Mouse (Mus musculus) heart, embryonic 15.5 days (tissue): ENCODE data around the gene Ppp2r3a. TPM values are rescaled to one million over a fixed set of nuclear protein-coding genes. Genes with fewer than 3 reads are reported as not detected.
A peak's percentile ranks its signal among the peaks of the same experiment; 100 is the strongest.

Source experiments
- ATAC-seq: fragments of 200-750 bp; cut with Nextera tagmentation; replicated peaks from 2 replicates; pipeline ENCODE4 v1.8.0; 2017; ENCODE audit warnings: low read depth, moderate TSS enrichment; ENCODE audit not compliant: insufficient number of reproducible peaks, insufficient read depth, low FRiP score
- H3K27ac ChIP-seq: fragments of 300-500 bp; sonication (generic); 2 replicates; pipeline ENCODE4 v1.5.1; 2015; ENCODE audit warnings: mild to moderate bottlenecking, inconsistent platforms
- H3K27me3 ChIP-seq: fragments of 300-500 bp; sonication (generic); 2 replicates; pipeline ENCODE4 v1.6.1; 2015; ENCODE audit warnings: inconsistent platforms
- H3K36me3 ChIP-seq: fragments of 300-500 bp; sonication (generic); 2 replicates; pipeline ENCODE4 v1.6.1; 2015; ENCODE audit warnings: mild to moderate bottlenecking, inconsistent platforms
- H3K4me1 ChIP-seq: fragments of 300-500 bp; sonication (generic); replicated peaks from 2 replicates; pipeline ENCODE4 v1.6.1; 2015; ENCODE audit warnings: inconsistent platforms
- H3K4me2 ChIP-seq: fragments of 300-500 bp; sonication (generic); 2 replicates; pipeline ENCODE4 v1.6.1; 2015; ENCODE audit warnings: inconsistent platforms, mild to moderate bottlenecking, moderate library complexity
- H3K4me3 ChIP-seq: fragments of 300-500 bp; sonication (generic); 2 replicates; pipeline ENCODE4 v1.5.1; 2015; ENCODE audit warnings: mild to moderate bottlenecking, inconsistent platforms
- H3K9ac ChIP-seq: fragments of 300-500 bp; sonication (generic); 2 replicates; pipeline ENCODE4 v1.6.1; 2015; ENCODE audit warnings: mild to moderate bottlenecking, inconsistent platforms
- H3K9me3 ChIP-seq: fragments of 300-500 bp; sonication (generic); replicated peaks from 2 replicates; pipeline ENCODE4 v1.6.1; 2016; ENCODE audit warnings: inconsistent platforms
- WGBS: fragments of 180-500 bp; shearing (Covaris S2); methylation state at CpG from one replicate; pipeline ENCODE4 v1.1.7; 2015; ENCODE audit warnings: mixed read lengths; 5-methylcytosine and 5-hydroxymethylcytosine counted together
- polyA plus RNA-seq: library from polyadenylated mRNA; unstranded; fragments of >200 nt; fragmentation: Nextera tagmentation; extraction: Ambion mirVana; gene quantifications from 2 replicates; pipeline ENCODE4 v1.2.1, GENCODE M21; 2015

Gene Ppp2r3a
- polyA plus RNA-seq, 1 experiment from 2014 or later, result 84.7 TPM

DNA sequence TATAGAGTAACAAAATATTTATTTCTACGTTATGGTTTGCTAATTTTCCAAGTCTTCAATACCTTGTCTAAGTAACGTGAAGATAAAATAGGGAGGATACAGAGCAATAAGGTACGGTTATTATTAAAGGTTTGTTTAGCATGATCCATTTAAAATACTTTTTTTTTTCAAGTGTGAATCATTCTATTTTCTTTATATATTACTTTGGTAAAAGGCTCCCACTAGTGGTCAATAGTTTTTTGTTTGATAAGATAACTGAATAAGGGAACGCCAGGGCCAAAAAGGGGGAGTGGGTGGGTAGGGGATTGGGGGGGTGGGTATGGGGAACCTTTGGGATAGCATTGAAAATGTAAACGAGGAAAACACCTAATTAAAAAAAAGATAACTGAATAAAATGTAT lies 98.7 kb downstream of the Ppp2r3a start:
- Histone ChIP-seq H3K27me3 (no peaks in the 10 kb centered on the region), H3K9ac (no peak overlapping the region), H3K9me3 (no peaks in the 10 kb centered on the region), H3K4me3 (no peak overlapping the region), H3K36me3 (peaks cover 34% of the 10 kb centered on the region), H3K4me2 (no peak overlapping the region), H3K4me1 (no peaks in the 10 kb centered on the region), H3K27ac (no peak overlapping the region)
- 72% methylated on average over 5 of the region's 5 CpGs for WGBS
- no peak for ATAC-seq

DNA sequence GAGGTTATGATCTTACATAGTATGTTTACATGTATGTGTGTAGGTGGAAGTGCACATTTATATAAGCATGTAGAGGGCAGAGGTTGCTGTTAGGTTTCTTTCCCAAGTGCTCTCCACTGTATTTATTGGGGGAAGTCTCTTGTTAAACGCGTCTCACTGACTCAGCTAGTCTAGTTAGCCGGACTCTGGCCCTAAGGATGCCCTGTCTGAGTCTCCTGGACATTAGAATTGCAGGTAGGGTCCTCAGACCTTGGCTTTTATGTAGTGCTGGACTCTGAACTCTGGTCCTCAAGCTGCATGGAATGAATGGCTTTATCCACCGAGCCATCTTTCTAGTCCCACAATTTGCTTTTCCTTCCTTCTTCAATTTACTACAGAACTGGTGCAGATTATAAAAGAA lies 108.0 kb downstream of the Ppp2r3a start:
- Histone ChIP-seq H3K9me3 (no peaks in the 10 kb centered on the region), H3K27ac (no peak overlapping the region), H3K36me3 (peaks cover 67% of the 10 kb centered on the region), H3K4me1 (no peaks in the 10 kb centered on the region), H3K27me3 (no peaks in the 10 kb centered on the region), H3K4me3 (no peak overlapping the region), H3K4me2 (no peak overlapping the region), H3K9ac (no peak overlapping the region)
- no peak for ATAC-seq
- WGBS, result 93% methylated on average over 4 of the region's 4 CpGs

DNA sequence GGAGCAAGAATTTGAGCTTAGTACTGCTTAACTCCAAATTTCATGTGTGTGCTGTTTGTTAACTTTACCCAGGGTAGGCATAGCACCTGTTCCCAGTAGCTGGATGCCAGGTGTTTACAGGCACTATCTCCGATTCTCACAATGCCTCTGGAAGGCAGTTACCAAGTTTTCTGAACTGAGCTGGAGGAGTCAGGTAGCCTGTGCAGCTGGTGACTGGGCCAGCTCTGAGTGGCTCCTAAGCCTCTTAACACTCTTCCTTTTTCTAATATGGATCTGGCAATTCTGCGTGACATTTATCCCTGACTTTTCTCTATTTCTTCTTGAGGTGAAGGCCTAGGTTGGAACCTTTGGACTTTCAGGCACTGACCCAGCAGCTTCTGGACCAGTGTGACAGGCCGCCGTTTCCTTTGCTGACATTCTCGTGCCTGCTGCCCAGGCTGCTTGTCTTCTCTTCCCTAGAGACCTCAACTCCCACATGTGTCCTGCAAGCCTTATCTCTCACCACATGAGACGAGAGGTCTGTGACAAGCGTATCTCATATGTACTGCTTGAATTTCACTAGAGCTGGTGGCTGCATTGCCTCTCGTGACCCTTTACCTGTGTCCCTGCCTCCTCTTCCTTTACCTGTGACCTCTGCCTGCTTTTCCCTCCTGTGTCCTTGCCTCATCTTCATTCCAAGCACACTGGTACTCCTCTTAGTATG lies 137.3 kb downstream of the Ppp2r3a start:
- Histone ChIP-seq H3K4me3 (no peak overlapping the region), H3K36me3 (peaks cover 31% of the 10 kb centered on the region), H3K9me3 (no peaks in the 10 kb centered on the region), H3K9ac (no peak overlapping the region), H3K27me3 (no peaks in the 10 kb centered on the region), H3K27ac (no peak overlapping the region), H3K4me1 (peaks cover 18% of the 10 kb centered on the region), H3K4me2 (no peak overlapping the region)
- WGBS, result 59% methylated on average over 8 of the region's 8 CpGs
- ATAC-seq, result no peak

DNA sequence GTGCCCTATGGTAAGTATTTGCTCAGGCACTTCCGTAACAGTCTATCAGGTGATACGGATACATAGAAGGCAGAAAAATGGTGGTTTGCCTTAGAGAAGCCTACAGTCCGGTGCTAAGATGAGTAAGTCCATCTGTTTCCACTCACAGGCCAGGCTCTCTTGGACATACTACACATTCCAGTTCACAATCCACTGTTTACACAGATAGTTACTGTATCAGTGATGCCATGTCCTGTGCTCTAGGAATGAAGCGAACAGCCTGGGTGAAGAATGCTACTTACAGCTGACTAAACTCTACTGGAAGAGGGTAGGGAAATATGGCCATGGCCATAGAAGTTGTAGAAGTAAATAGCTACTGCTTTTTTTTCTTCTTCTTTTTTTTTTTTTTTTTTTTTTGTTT lies 138.3 kb downstream of the Ppp2r3a start:
- no peak for ATAC-seq
- Histone ChIP-seq H3K36me3 (peaks cover 38% of the 10 kb centered on the region), H3K9me3 (no peaks in the 10 kb centered on the region), H3K4me3 (no peak overlapping the region), H3K4me2 (no peak overlapping the region), H3K9ac (no peak overlapping the region), H3K27ac (no peak overlapping the region), H3K4me1 (peaks cover 18% of the 10 kb centered on the region), H3K27me3 (no peaks in the 10 kb centered on the region)
- WGBS, result 59% methylated on average over 4 of the region's 4 CpGs

DNA sequence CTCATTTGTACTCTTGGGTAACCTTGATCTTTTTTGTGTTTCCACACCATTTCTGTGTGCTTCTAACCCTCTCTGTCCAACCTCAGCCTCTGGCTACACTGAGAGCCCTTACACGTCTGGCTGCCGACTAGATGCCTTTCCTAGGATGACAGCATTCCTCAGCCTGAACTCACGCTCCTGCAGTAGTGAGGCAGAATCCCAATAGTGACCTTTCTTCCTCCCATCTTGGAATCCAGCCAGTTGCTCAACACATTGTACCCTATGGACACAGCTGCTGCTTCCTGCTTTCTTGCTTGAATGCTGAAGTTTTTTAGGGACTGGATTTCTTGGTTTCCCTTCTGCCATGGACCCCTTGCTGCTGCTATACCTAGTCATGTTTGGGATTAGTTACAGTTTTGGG lies 141.6 kb downstream of the Ppp2r3a start:
- Histone ChIP-seq H3K9me3 (no peaks in the 10 kb centered on the region), H3K4me3 (no peak overlapping the region), H3K9ac (no peak overlapping the region), H3K36me3 (peaks cover 39% of the 10 kb centered on the region), H3K27me3 (no peaks in the 10 kb centered on the region), H3K27ac (peak overlapping the region; percentile 53), H3K4me2 (no peak overlapping the region), H3K4me1 (peaks cover 25% of the 10 kb centered on the region)
- ATAC-seq, result no peak
- 4% methylated on average over 3 of the region's 3 CpGs for WGBS

DNA sequence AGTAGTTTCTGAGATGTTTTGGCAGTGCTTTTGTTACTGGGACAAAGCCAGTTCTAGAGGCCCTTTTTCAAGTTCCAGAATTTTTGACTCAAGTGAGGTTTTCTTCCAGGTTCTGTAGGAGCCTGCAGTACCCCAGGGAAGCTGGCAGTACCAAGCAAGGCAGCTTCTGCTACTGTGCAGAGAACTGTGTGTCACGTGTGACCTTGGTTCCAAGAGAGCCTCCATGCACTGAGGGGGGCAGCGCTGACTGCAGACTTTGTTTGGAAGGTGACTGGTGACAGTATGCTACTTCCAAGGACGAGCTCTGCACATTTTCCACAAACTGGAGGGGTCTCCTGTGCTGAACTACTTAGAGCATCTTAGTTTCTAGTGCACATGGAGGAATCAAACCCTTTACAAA lies 144.2 kb downstream of the Ppp2r3a start:
- Histone ChIP-seq H3K4me2 (no peak overlapping the region), H3K9me3 (no peaks in the 10 kb centered on the region), H3K27me3 (no peaks in the 10 kb centered on the region), H3K36me3 (peaks cover 39% of the 10 kb centered on the region), H3K4me1 (peaks cover 25% of the 10 kb centered on the region), H3K9ac (no peak overlapping the region), H3K27ac (peak overlapping the region; percentile 48), H3K4me3 (no peak overlapping the region)
- ATAC-seq, result no peak; the same call in 1 of the 2 replicates
- 47% methylated on average over 3 of the region's 3 CpGs for WGBS

DNA sequence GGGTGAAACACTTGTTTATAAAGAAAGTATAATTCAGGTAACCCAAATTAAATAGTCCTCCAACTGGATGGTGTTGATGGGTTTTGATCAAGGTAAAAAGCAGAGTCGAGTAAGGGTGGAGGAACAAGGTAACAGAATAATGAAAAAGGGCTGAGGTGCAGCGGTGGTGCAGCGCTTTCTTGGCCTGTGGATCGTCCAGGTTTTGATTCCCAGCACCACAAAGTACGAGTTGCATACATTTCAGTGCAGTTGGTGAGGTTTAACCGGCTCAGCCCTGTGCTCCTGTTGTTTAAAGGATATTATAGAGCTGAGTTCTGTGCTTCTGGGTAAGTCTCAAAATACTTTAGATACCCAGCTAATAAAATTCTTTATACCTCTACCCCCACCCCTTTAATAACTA lies 145.9 kb downstream of the Ppp2r3a start:
- 92% methylated on average over 6 of the region's 6 CpGs for WGBS
- Histone ChIP-seq H3K9me3 (no peaks in the 10 kb centered on the region), H3K4me2 (no peak overlapping the region), H3K36me3 (peaks cover 48% of the 10 kb centered on the region), H3K27me3 (no peaks in the 10 kb centered on the region), H3K27ac (no peak overlapping the region), H3K9ac (no peak overlapping the region), H3K4me3 (no peak overlapping the region), H3K4me1 (peaks cover 23% of the 10 kb centered on the region)
- no peak for ATAC-seq

DNA sequence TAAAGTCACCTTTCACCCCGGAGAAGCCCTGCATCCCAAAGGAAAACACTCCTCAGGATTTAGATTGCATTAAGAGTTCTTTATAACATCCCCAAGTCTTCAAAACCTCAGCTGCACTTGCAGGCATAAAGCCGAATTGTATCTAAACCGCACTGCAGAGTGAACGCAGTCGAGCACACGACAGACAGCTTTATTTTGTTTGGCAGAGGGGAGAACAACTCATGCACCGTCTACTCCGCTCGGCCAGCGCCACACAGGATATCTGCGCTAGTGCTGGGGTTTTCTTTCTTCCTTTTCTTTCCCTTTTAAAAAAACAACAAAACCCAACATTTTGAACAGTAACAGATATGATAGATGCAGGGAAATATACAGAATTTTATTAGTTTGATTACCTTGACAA lies 146.7 kb downstream of the Ppp2r3a start:
- H3K4me3 ChIP-seq, result no peak overlapping the region
- H3K9me3 ChIP-seq, result no peaks in the 10 kb centered on the region
- WGBS, result 65% methylated on average over 11 of the region's 11 CpGs
- H3K9ac ChIP-seq, result no peak overlapping the region
- peaks cover 15% of the 10 kb centered on the region for H3K4me1 ChIP-seq
- ATAC-seq, result no peak; the same call in 1 of the 2 replicates
- H3K27me3 ChIP-seq, result no peaks in the 10 kb centered on the region
- no peak overlapping the region for H3K4me2 ChIP-seq
- H3K36me3 ChIP-seq, result peaks cover 49% of the 10 kb centered on the region
- no peak overlapping the region for H3K27ac ChIP-seq

DNA sequence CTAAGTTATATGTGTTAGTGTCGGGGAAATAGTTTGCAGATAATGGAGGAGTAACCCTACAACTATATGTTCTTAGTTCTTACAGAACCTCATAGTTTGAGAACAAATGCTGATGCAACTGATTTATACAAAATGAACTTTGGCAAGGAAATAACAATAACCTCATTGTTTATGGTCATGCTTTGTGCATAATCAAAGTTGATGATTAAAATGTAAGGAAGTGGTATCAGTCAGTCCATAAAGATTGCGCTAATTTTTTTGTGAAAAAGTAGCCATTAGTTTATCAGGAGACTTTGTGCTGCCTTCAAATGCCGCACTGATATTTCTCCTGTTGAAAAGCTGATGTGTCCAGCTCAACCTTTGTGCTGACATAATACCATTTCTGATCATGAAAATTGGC lies 149.3 kb downstream of the Ppp2r3a start:
- Histone ChIP-seq H3K9me3 (no peaks in the 10 kb centered on the region), H3K9ac (no peak overlapping the region), H3K4me1 (peaks cover 12% of the 10 kb centered on the region), H3K4me3 (no peak overlapping the region), H3K27me3 (no peaks in the 10 kb centered on the region), H3K27ac (no peak overlapping the region), H3K4me2 (no peak overlapping the region), H3K36me3 (peaks cover 38% of the 10 kb centered on the region)
- no peak for ATAC-seq
- 90% methylated on average over 3 of the region's 3 CpGs for WGBS

DNA sequence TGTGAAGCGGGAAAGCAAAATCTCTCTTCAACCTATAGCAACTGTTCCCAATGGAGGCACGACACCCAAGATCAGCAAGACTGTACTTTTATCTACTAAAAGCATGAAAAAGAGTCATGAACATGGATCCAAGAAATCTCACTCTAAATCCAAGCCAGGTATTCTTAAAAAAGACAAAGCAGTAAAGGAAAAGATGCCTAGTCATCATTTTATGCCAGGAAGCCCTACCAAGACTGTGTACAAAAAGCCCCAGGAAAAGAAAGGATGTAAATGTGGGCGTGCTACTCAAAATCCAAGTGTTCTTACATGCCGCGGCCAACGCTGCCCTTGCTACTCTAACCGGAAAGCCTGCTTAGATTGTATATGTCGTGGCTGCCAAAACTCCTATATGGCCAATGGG lies 150.0 kb downstream of the Ppp2r3a start:
- H3K4me1 ChIP-seq, result peaks cover 9% of the 10 kb centered on the region
- H3K9me3 ChIP-seq, result no peaks in the 10 kb centered on the region
- 93% methylated on average over 8 of the region's 8 CpGs for WGBS
- H3K4me2 ChIP-seq, result no peak overlapping the region
- H3K4me3 ChIP-seq, result no peak overlapping the region
- H3K36me3 ChIP-seq, result peaks cover 30% of the 10 kb centered on the region
- ATAC-seq, result no peak
- no peaks in the 10 kb centered on the region for H3K27me3 ChIP-seq
- no peak overlapping the region for H3K27ac ChIP-seq
- H3K9ac ChIP-seq, result no peak overlapping the region

DNA sequence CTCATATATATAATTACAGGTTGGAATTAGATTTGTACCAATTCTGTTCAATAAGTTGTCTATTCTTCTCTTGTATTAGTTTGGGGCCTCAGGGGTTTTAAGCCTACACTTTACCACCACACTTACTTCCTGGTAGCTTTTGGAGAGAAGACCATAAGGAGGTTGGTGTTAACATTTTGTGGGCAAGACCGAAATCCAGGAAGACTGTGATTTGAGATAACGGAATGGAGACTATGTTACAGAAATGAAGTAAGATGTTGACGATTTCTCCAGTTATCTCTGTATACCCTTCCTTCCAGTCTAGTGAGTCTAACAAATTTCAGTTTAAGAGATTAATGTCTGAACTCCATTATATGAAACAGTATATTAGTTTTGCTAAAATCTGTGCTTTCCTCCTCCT lies 151.4 kb downstream of the Ppp2r3a start:
- WGBS, result 68% methylated on average over 3 of the region's 3 CpGs
- no peak for ATAC-seq

DNA sequence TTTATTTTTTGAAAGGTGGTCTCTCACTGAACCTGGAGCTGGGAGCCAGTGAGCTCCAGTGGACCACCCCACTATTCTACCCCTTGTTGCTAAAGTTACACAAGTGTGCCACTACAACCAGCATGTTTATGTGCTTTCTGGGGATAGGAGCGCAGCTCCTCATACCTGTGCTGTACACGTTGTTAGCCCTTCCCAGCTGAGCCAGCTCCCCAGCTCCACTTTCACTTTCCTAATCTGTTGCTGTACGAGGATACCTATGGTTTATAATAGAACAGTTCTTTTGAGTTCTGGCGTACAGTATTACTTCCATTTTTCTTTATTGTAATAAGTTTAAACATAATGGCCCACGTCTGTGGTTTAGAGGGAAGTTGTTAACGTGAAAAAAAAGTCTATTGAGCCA lies 152.2 kb downstream of the Ppp2r3a start:
- no peak overlapping the region for H3K9ac ChIP-seq
- no peak overlapping the region for H3K27ac ChIP-seq
- ATAC-seq, result no peak
- H3K36me3 ChIP-seq, result peaks cover 15% of the 10 kb centered on the region
- peak overlapping the region; percentile 16 for H3K4me2 ChIP-seq
- peaks cover 6% of the 10 kb centered on the region for H3K4me1 ChIP-seq
- 66% methylated on average over 6 of the region's 6 CpGs for WGBS
- H3K27me3 ChIP-seq, result no peaks in the 10 kb centered on the region
- H3K4me3 ChIP-seq, result no peak overlapping the region
- H3K9me3 ChIP-seq, result no peaks in the 10 kb centered on the region

More for the DNA sequence above, 151.4 kb downstream of the Ppp2r3a start:
- H3K4me2 ChIP-seq, result no peak overlapping the region
- no peaks in the 10 kb centered on the region for H3K9me3 ChIP-seq
- H3K36me3 ChIP-seq, result peaks cover 20% of the 10 kb centered on the region
- peaks cover 9% of the 10 kb centered on the region for H3K4me1 ChIP-seq
- H3K27ac ChIP-seq, result no peak overlapping the region
- no peak overlapping the region for H3K9ac ChIP-seq
- no peaks in the 10 kb centered on the region for H3K27me3 ChIP-seq
- no peak overlapping the region for H3K4me3 ChIP-seq
